Mouse (Mus musculus) midbrain, embryonic 11.5 days (tissue): ENCODE results near the gene Cfap61. TPM values are rescaled to one million over a fixed set of nuclear protein-coding genes. Genes with fewer than 3 reads are reported as not detected.
"Not testable (repeated sequence)": the region's sequence is repeated elsewhere in the genome, so short reads cannot be mapped to it uniquely, and the experiment has no call there.

Experiments used
- ATAC-seq: fragments of 200-750 bp; cut with Nextera tagmentation; 2 replicates; pipeline ENCODE4 v1.8.0; 2017; ENCODE audit warnings: moderate TSS enrichment, moderate library complexity; ENCODE audit not compliant: low FRiP score
- DNase-seq: peaks from one replicate; pipeline ENCODE4 v3.0.0; 2015; ENCODE audit warnings: low spot score; ENCODE audit errors: missing footprints
- H3K27ac ChIP-seq: fragments of 300-500 bp; sonication (generic); 2 replicates; pipeline ENCODE4 v1.5.1; 2014; ENCODE audit warnings: low read depth, low read length
- H3K27me3 ChIP-seq: fragments of 300-500 bp; sonication (generic); 2 replicates; pipeline ENCODE4 v1.6.1; 2014; ENCODE audit warnings: mild to moderate bottlenecking, low read length, moderate library complexity, mixed read lengths; ENCODE audit not compliant: control insufficient read depth, insufficient read depth
- H3K36me3 ChIP-seq: fragments of 300-500 bp; sonication (generic); 2 replicates; pipeline ENCODE4 v1.6.1; 2014; ENCODE audit warnings: mild to moderate bottlenecking, low read length, moderate library complexity, mixed read lengths; ENCODE audit not compliant: control insufficient read depth, insufficient read depth
- H3K4me1 ChIP-seq: fragments of 300-500 bp; sonication (generic); 2 replicates; pipeline ENCODE4 v1.6.1; 2014; ENCODE audit warnings: low read length; ENCODE audit not compliant: control insufficient read depth, insufficient read depth
- H3K4me2 ChIP-seq: fragments of 300-500 bp; sonication (generic); 2 replicates; pipeline ENCODE4 v1.6.1; 2014; ENCODE audit warnings: mild to moderate bottlenecking, moderate library complexity
- H3K4me3 ChIP-seq: fragments of 300-500 bp; sonication (generic); 2 replicates; pipeline ENCODE4 v1.5.1; 2014; ENCODE audit warnings: low read depth, low read length
- H3K9ac ChIP-seq: fragments of 300-500 bp; sonication (generic); 2 replicates; pipeline ENCODE4 v1.6.1; 2014; ENCODE audit warnings: low read length
- H3K9me3 ChIP-seq: fragments of 300-500 bp; sonication (generic); 2 replicates; pipeline ENCODE4 v1.6.1; 2016; ENCODE audit warnings: low read length; ENCODE audit not compliant: control insufficient read depth
- WGBS: fragments of 180-500 bp; shearing (Covaris S2); extraction: QIAGEN DNeasy Blood & Tissue Kit; methylation state at CpG from one replicate; pipeline ENCODE4 v1.1.7; 2014; 5-methylcytosine and 5-hydroxymethylcytosine counted together
- polyA plus RNA-seq: library from polyadenylated mRNA; unstranded; fragments of >200 nt; fragmentation: Nextera tagmentation; extraction: Ambion mirVana; gene quantifications from 2 replicates; pipeline ENCODE4 v1.2.1, GENCODE M21; 2014

Cfap61 gene
- polyA plus RNA-seq, result 0.87 and 1.2 TPM in 2 replicates

GRCm38 (mm10) chr2:145934339-145935231, at the start of gene Cfap61, which contains the start of gene Crnkl1:
Gene Cfap61 (plus strand): TSS chr2:145934784.
Gene Crnkl1 (minus strand): TSS chr2:145935014.
- H3K27me3 ChIP-seq, result no peaks in the 10 kb centered on the region
- no peak within 1 kb of the TSS for H3K27ac ChIP-seq
- H3K36me3 ChIP-seq, result no peaks in the 10 kb centered on the region
- peak; percentile 99 for ATAC-seq
- H3K4me3 ChIP-seq, result peak within 1 kb of the TSS; percentile 95
- DNase-seq, result peak; percentile 100
- no peaks in the 10 kb centered on the region for H3K9me3 ChIP-seq
- peak within 1 kb of the TSS; percentile 68 for H3K9ac ChIP-seq
- under 1% methylated on average over 61 of the region's 61 CpGs for WGBS
- peaks cover 7% of the 10 kb centered on the region for H3K4me1 ChIP-seq
- H3K4me2 ChIP-seq, result peak within 1 kb of the TSS; percentile 71

DNA sequence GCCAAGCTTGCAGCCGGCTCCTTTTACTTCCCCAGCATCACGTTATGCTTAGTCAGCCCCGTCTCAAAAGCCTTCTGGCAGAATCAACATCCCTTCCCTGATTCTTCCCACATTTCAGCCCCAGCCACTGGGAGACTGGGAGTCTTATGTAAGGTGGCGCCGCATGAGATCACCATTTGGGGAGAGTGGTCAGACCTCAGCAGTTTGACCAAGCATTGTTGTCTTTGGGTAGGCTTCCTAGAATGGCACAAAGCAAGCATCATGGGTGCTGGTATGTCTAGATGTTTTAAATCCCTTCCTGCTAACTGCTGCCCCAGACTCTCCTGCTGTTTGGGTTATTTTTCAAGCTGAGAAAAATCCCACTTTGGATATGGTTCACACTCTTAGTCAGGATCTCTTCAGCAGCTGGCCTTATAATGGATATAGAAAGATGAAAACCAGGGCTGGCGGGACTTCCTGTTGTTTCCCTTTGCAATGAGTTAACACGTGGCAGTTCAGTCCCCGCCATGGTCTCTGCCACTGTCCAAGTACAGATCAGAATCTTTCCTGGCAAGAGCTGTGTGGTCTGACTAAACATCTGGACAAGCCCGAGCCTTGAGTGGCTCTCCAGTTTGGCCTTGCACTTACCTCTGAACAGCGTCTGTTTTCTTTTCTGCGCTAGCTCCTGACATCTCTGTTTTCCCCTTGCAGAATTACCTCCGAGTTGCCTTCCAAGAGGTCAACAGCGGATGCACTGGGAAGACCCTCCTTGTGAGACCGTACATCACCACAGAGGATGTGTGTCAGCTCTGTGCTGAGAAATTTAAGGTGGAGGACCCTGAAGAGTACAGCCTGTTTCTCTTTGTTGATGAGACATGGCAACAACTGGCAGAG, 49.4 kb upstream of the Cfap61 start:
- H3K4me1 ChIP-seq, result no peaks in the 10 kb centered on the region
- no peak overlapping the region for H3K9ac ChIP-seq
- no peak overlapping the region for H3K4me2 ChIP-seq
- no peak overlapping the region for H3K4me3 ChIP-seq
- 70% methylated on average over 14 of the region's 14 CpGs for WGBS
- DNase-seq (no peak), ATAC-seq (no peak)
- H3K36me3 ChIP-seq, result no peaks in the 10 kb centered on the region
- H3K9me3 ChIP-seq, result no peaks in the 10 kb centered on the region
- H3K27me3 ChIP-seq, result no peaks in the 10 kb centered on the region
- no peak overlapping the region for H3K27ac ChIP-seq

- no peak overlapping the region for H3K9ac ChIP-seq
- peak; percentile 86 for DNase-seq
- 67% methylated on average over 14 of the region's 14 CpGs for WGBS
- no peak overlapping the region for H3K4me2 ChIP-seq
- no peak for ATAC-seq
- H3K4me1 ChIP-seq, result no peaks in the 10 kb centered on the region
- no peaks in the 10 kb centered on the region for H3K9me3 ChIP-seq
- H3K27ac ChIP-seq, result no peak overlapping the region
- H3K36me3 ChIP-seq, result no peaks in the 10 kb centered on the region
- no peak overlapping the region for H3K4me3 ChIP-seq
- H3K27me3 ChIP-seq, result no peaks in the 10 kb centered on the region
These were observed 46.4 kb upstream of the Cfap61 start for GRCm38 (mm10) chr2:145887937-145888765.

DNA sequence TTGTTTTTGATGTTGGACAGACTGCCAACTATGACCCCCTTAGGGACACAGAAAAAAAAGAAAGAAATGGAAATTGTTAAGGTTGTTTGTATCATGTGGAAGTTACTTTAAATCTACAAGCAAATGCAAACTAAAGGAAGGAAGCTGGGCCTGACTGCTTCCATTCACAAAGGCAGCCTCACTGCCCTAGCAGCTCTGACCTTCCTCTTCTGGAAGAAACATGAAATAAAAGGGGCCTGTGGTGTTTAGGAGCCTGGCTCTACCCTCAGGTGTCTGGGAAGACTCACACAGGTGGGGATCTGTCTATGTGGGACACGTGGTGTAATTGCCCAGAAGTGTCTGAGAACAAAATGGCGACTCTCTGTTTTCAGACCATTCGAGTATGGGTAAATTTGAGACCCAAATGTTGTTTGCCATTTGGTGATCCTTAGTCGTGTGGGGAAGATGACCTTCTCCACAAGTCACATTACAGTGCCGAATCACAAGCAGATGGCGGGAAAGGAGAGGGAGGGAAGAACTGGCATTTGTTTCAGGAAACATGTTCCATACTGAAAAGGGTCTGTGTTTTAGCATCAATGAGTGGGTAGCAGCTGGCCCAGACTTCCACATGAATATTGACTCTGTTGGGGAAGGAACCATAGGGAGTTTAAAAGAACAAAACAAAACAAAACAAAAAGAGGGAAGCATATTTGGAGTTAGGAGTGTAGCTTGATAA, 45.7 kb upstream of the Cfap61 start:
- H3K4me3 ChIP-seq, result no peak overlapping the region
- H3K9ac ChIP-seq, result no peak overlapping the region
- no peak overlapping the region for H3K4me2 ChIP-seq
- H3K36me3 ChIP-seq, result no peaks in the 10 kb centered on the region
- ATAC-seq, result no peak
- whole genome bisulfite sequencing, result 72% methylated on average over 6 of the region's 6 CpGs
- H3K27ac ChIP-seq, result no peak overlapping the region
- peak; percentile 79 for DNase-seq
- H3K9me3 ChIP-seq, result no peaks in the 10 kb centered on the region
- H3K27me3 ChIP-seq, result no peaks in the 10 kb centered on the region
- no peaks in the 10 kb centered on the region for H3K4me1 ChIP-seq

DNA sequence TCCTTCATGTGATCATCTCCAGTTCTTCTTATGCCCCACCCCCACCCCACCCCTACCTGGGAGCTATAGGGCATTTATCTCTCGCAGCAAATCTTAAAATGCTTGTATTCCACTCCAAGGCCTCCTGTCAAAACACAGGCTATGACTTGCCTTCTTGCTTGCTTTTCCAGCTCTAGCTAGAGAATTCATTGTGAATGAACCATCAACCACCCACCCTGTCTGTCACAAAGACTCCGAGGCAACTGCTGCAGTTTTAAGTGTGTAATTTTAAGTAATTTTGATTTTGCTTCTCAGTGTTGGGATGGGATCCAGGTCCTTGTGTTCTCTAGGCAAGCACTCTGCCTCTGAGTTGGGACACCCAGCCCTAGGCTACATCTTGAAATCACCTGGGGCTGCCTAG, 44.0 kb upstream of the Cfap61 start:
- WGBS, result 84% methylated on average over 2 of the region's 2 CpGs
- H3K4me1 ChIP-seq, result no peaks in the 10 kb centered on the region
- DNase-seq (no peak), ATAC-seq (no peak)
- no peaks in the 10 kb centered on the region for H3K36me3 ChIP-seq
- H3K4me2 ChIP-seq, result no peak overlapping the region
- no peaks in the 10 kb centered on the region for H3K27me3 ChIP-seq
- H3K27ac ChIP-seq, result no peak overlapping the region
- H3K9ac ChIP-seq, result no peak overlapping the region
- no peaks in the 10 kb centered on the region for H3K9me3 ChIP-seq
- H3K4me3 ChIP-seq, result no peak overlapping the region

GRCm38 (mm10) chr2:145893756-145894155, 40.8 kb upstream of the Cfap61 start:
- 98% methylated on average over 6 of the region's 6 CpGs for WGBS
- Histone ChIP-seq H3K27me3 (no peaks in the 10 kb centered on the region), H3K4me1 (no peaks in the 10 kb centered on the region), H3K9ac (no peak overlapping the region), H3K36me3 (no peaks in the 10 kb centered on the region), H3K9me3 (no peaks in the 10 kb centered on the region), H3K4me2 (no peak overlapping the region), H3K27ac (no peak overlapping the region), H3K4me3 (no peak overlapping the region)
- ATAC-seq (no peak), DNase-seq (peak; percentile 53)

DNA sequence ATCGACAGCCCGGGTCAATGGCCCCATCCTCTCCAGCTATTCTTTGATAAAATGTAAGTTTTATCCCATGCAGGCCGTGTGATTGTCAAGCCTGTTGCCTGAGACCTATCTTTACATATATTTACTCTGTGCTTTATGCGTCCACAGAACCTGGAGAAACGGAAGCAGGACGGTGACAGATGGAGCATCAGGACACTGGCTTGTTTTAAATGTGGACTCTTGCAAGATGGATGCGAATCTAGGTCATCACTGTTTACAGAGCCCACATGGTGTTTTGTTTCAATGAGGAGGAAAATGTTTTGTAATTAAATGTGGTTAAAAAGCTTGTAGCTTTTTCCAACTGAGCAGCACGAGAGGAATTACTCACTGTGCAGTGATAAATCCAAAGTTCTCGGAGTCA, 36.5 kb upstream of the Cfap61 start:
- peaks cover 2% of the 10 kb centered on the region; the same call in 1 of the 2 replicates for H3K4me1 ChIP-seq
- H3K4me3 ChIP-seq, result no peak overlapping the region
- H3K9me3 ChIP-seq, result no peaks in the 10 kb centered on the region
- H3K36me3 ChIP-seq, result no peaks in the 10 kb centered on the region
- no peaks in the 10 kb centered on the region for H3K27me3 ChIP-seq
- ATAC-seq (no peak), DNase-seq (no peak)
- 84% methylated on average over 9 of the region's 9 CpGs for WGBS
- no peak overlapping the region for H3K4me2 ChIP-seq
- no peak overlapping the region for H3K9ac ChIP-seq
- no peak overlapping the region for H3K27ac ChIP-seq

DNA sequence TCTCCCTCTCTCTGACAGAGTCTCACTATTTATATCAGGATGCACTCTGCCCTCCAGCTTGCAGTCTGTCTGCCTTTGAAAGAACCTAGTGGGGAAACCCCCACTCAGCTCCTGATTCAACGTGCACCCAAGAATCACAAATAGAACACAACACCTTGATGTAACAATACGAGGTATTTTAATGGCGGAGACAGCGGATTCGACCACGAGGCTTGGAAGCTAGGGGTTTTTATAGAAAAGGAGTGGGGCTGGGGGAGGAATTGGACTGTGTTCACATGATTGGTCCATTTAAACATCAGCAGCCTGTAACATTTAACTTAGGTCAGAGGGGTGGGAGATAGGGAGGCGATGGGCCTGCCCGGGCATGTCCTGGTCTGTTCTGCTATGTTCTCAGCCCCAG, 34.3 kb upstream of the Cfap61 start:
- peaks cover 11% of the 10 kb centered on the region for H3K4me1 ChIP-seq
- WGBS, result 82% methylated on average over 7 of the region's 8 CpGs

More for the DNA sequence above, 34.3 kb upstream of the Cfap61 start:
- DNase-seq, H3K27me3 ChIP-seq, H3K4me3 ChIP-seq, H3K4me2 ChIP-seq, H3K9ac ChIP-seq, H3K27ac ChIP-seq, ATAC-seq, H3K36me3 ChIP-seq, H3K9me3 ChIP-seq: not testable (repeated sequence)
